7 mouse cellular contexts compared by ENCODE assay signal in the genomic region with DNA sequence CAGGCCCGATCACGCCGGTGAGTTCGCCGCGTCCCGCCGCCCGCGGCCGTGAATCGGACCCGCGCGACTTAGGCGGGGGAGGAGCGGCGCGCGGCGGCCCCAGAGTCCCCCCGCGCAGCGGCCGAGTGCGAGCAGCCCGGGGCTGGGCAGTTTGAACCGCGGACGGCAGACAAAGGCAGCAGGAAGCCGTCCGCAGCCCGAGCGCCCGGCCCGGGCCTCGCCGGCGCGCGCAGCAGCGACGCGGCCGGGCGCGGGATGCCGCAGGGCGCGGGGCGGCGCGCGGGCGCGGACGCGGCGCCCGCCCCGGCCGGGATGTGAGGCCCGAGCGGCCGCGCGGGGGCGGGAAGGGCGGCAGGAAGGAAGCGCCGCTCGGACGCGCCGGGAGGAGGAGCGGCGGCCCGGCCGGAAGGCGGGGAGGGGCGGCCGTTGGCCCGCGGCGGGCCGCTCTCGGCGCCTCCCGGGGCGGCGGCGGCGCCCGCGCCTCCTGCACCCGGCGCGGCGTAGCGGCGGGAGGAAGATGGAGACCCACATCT. TPM values are rescaled to one million over a fixed set of nuclear protein-coding genes. Genes with fewer than 3 reads are reported as not detected.
DNase-seq lines count a peak whose midpoint lies in the region; ATAC-seq and TF ChIP-seq lines count a peak whose summit lies in the region.

A gene (plus strand): TSS at position 326 of the 533 bp plus-strand sequence.

- no peaks in the 10 kb centered on the region for H3K27me3 ChIP-seq in MEL (ENCODE audit: control insufficient read depth in 1 of 2, insufficient read depth in 2 of 2, low read length in 2 of 2)

- peak; percentile 55 for ATAC-seq in CD4-positive, CD25-positive, alpha-beta regulatory T cell, adult 4 months
- ATAC-seq in erythroid progenitor cell, adult 5-6 weeks (replicated peaks; ENCODE audit: low FRiP score, poor library complexity, severe bottlenecking): peak; percentile 71

- H3K27ac ChIP-seq in MEL (ENCODE audit: control insufficient read depth, low read depth, low read length): peak within 1 kb of the TSS; percentile 95

- no peak for TF ChIP-seq EP300 in MEL (IDR thresholded peaks at IDR 0.05; ENCODE audit: low read depth in 1 of 2, low read length in 2 of 2)

- H3K79me2 ChIP-seq in MEL (ENCODE audit: control insufficient read depth, insufficient read depth, low read length, poor library complexity): peaks cover 39% of the 10 kb centered on the region

- peak within 1 kb of the TSS; percentile 85 to 97 for H3K4me3 ChIP-seq in MEL (ENCODE audit: control insufficient read depth in 1 of 2, insufficient read depth in 1 of 2, low read depth in 2 of 2, low read length in 2 of 2)

- peaks cover 11 to 32% of the 10 kb centered on the region in 2 experiments for H3K4me1 ChIP-seq in MEL (ENCODE audit: control insufficient read depth in 1 of 2, insufficient read depth in 2 of 2, low read length in 2 of 2)

- no peak for DNase-seq in MEL (ENCODE audit: low read depth, low spot score)
- DNase-seq in heart, postnatal 14 days: peak; percentile 74 to 83
- DNase-seq in layer of hippocampus, adult 9-11 months: peak; percentile 37
- peak; percentile 64 for DNase-seq in lung, postnatal 14 days
- DNase-seq in testis, postnatal 10 days (ENCODE audit: low spot score): peak; percentile 69

- no peak for TF ChIP-seq RAD21 in MEL (IDR thresholded peaks at IDR 0.05; ENCODE audit: low read depth, low read length)

- TF ChIP-seq CTCF in MEL (IDR thresholded peaks at IDR 0.05 in 2 of 3, conservative IDR thresholded peaks at IDR 0.05 in 1 of 3; ENCODE audit: control insufficient read depth in 1 of 3, insufficient read depth in 1 of 3, low read depth in 2 of 3, low read length in 3 of 3, poor library complexity in 1 of 3, severe bottlenecking in 1 of 3): no peak

- peak within 1 kb of the TSS; percentile 96 for H3K9ac ChIP-seq in MEL (ENCODE audit: control insufficient read depth, low read depth, low read length, poor library complexity, severe bottlenecking)

- intact Hi-C loops in heart, postnatal 14 days (cut with DNase I): no loop called here

- TF ChIP-seq POLR2A in MEL (IDR thresholded peaks at IDR 0.05; ENCODE audit: control insufficient read depth in 1 of 2, insufficient read depth in 1 of 2, low read depth in 1 of 2, low read length in 2 of 2, poor library complexity in 1 of 2): peak; percentile 4 to 41; a peak in 1 of 4 replicates

- no peaks in the 10 kb centered on the region for H3K9me3 ChIP-seq in MEL (replicated peaks; ENCODE audit: insufficient read depth, low read length)

- peaks cover 3 to 30% of the 10 kb centered on the region in 2 experiments; a peak in 3 of 4 replicates for H3K36me3 ChIP-seq in MEL (ENCODE audit: control insufficient read depth in 1 of 2, insufficient read depth in 2 of 2, low read length in 2 of 2)

TF ChIP-seq in MEL, 35 proteins besides CTCF, POLR2A, EP300 and RAD21:
- TF ChIP-seq NRF1 (IDR thresholded peaks at IDR 0.05; ENCODE audit: insufficient read depth, low read depth, low read length, poor library complexity, severe bottlenecking): peak; percentile 18; the same call in 1 of the 2 replicates
- 0 out of 2 replicates have a peak, but pooled peaks have one; percentile 4 for TF ChIP-seq ELF1 (IDR thresholded peaks at IDR 0.05; ENCODE audit: low read depth, low read length)
- TF ChIP-seq NELFE (IDR thresholded peaks at IDR 0.05; ENCODE audit: low read depth, low read length): peak; percentile 65
- no peak for TF ChIP-seq TAL1 (IDR thresholded peaks at IDR 0.05; ENCODE audit: low read length)

RNA-seq across cellular contexts. Expression of the gene that starts here (rescaled TPM):
- 10 to 100 TPM; 10.7 to 11.3 TPM for polyA plus RNA-seq in CD4-positive, CD25-positive, alpha-beta regulatory T cell, adult 4 months (2017; shearing (Covaris generic))
- total RNA-seq in MEL (2012; rRNA removed): 58.1 and 59.7 TPM in 2 replicates
- polyA plus RNA-seq in MEL (2012; ENCODE audit: insufficient read depth in 1 of 2, insufficient read length in 2 of 2, low read depth in 1 of 2, low replicate concordance in 2 of 2, missing spikeins in 1 of 2): 10 to 100 TPM in 1 of 2 experiments, not detected in 1; 65.4 TPM
- total RNA-seq in erythroid progenitor cell, adult 5-6 weeks (2015; ENCODE audit: low replicate concordance): 15.9 TPM in 2 replicates
- total RNA-seq in erythroid progenitor cell, adult 5-6 weeks (2017; ENCODE audit: low replicate concordance): 14.1 and 15.9 TPM in 2 replicates
- 10 to 100 TPM; 15.4 to 16.5 TPM for total RNA-seq in heart, postnatal 14 days (2021)
